Mouse (Mus musculus) forebrain, embryonic 16.5 days (tissue): ENCODE data around the gene Pdilt. TPM values are rescaled to one million over a fixed set of nuclear protein-coding genes. Genes with fewer than 3 reads are reported as not detected.
"Not testable (repeated sequence)": the region's sequence is repeated elsewhere in the genome, so short reads cannot be mapped to it uniquely, and the experiment has no call there.

ENCODE experiments used
- ATAC-seq: fragments of 200-750 bp; cut with Nextera tagmentation; 2 replicates; pipeline ENCODE4 v1.8.0; 2017; ENCODE audit warnings: mild to moderate bottlenecking, moderate library complexity
- H3K27ac ChIP-seq: fragments of 300-500 bp; sonication (generic); 2 replicates; pipeline ENCODE4 v1.5.1; 2014; ENCODE audit warnings: low read length, control low read depth
- H3K27me3 ChIP-seq: fragments of 300-500 bp; sonication (generic); replicated peaks from 2 replicates; pipeline ENCODE4 v1.6.1; 2014; ENCODE audit warnings: low read length; ENCODE audit not compliant: control insufficient read depth, insufficient read depth
- H3K36me3 ChIP-seq: fragments of 300-500 bp; sonication (generic); 2 replicates; pipeline ENCODE4 v1.6.1; 2014; ENCODE audit not compliant: control insufficient read depth, insufficient read depth
- H3K4me1 ChIP-seq: fragments of 300-500 bp; sonication (generic); replicated peaks from 2 replicates; pipeline ENCODE4 v1.6.1; 2014; ENCODE audit warnings: low read length; ENCODE audit not compliant: control insufficient read depth, insufficient read depth
- H3K4me2 ChIP-seq: fragments of 300-500 bp; sonication (generic); 2 replicates; pipeline ENCODE4 v1.6.1; 2014; ENCODE audit warnings: mild to moderate bottlenecking, low read length, control low read depth
- H3K4me3 ChIP-seq: fragments of 300-500 bp; sonication (generic); replicated peaks from 2 replicates; pipeline ENCODE4 v1.5.1; 2014; ENCODE audit warnings: mild to moderate bottlenecking, low read length, control low read depth
- H3K9ac ChIP-seq: fragments of 300-500 bp; sonication (generic); replicated peaks from 2 replicates; pipeline ENCODE4 v1.6.1; 2014; ENCODE audit warnings: low read depth, low read length, control low read depth
- H3K9me3 ChIP-seq: fragments of 300-500 bp; sonication (generic); 2 replicates; pipeline ENCODE4 v1.6.1; 2016; ENCODE audit warnings: low read length; ENCODE audit not compliant: control insufficient read depth
- WGBS: fragments of 180-500 bp; shearing (Covaris S2); extraction: QIAGEN DNeasy Blood & Tissue Kit; methylation state at CpG from one replicate; pipeline ENCODE4 v1.1.7; 2014; 5-methylcytosine and 5-hydroxymethylcytosine counted together
- polyA plus RNA-seq: library from polyadenylated mRNA; unstranded; fragments of >200 nt; fragmentation: Nextera tagmentation; extraction: Ambion mirVana; gene quantifications from 2 replicates; pipeline ENCODE4 v1.2.1, GENCODE M21; 2015

Pdilt gene
- polyA plus RNA-seq: not detected in 2 replicates

DNA sequence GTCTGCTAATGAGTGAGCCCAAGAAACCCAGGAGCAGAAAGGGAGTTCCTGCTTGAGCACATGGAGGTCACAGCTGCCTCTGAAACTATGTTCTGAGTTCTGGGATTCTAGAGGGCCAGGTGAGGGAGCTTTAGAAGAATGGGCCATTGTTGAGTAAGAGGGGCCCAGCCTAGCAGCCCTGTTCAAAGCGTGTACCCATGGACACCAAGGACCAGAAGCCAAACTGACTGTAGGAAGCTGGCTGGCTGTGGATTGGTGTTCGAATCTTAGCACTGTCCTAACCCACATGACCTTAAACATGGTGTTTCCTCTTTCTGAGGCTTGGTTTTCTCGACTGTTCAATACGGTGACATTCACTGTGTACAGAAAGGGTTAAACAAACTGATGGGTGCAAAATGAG is at the start of gene Pdilt:
Gene Pdilt (minus strand): TSS at position 101 of the 400 bp plus-strand sequence.
- no peak within 1 kb of the TSS for H3K27ac ChIP-seq
- WGBS: 73% methylated on average over 4 of the region's 4 CpGs
- no peak within 1 kb of the TSS for H3K4me3 ChIP-seq

DNA sequence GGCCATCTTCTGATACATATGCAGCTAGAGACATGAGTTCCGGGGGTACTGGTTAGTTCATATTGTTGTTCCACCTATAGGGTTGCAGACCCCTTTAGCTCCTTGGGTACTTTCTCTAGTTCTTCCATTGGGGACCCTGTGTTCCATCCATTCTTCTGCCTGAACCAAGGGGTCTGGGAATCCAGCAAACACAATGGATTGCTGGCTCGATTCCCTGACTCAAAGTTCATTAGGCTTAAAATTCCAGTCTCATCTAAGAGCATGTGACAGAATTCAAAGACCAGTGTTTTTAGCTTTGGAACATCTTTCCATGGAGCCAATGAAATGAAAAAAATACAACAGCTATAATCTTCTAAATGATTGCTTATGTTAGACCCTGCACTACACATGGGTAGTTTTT is 39.2 kb upstream of the Pdilt start:
- H3K4me2 ChIP-seq, H3K4me1 ChIP-seq, H3K9ac ChIP-seq, H3K9me3 ChIP-seq, ATAC-seq, H3K4me3 ChIP-seq, H3K36me3 ChIP-seq, H3K27me3 ChIP-seq, H3K27ac ChIP-seq: not testable (repeated sequence)
- 80% methylated on average over 2 of the region's 2 CpGs for WGBS

More for the DNA sequence above, at the start of gene Pdilt:
- Histone ChIP-seq H3K4me1 (peaks cover 10% of the 10 kb centered on the region), H3K9me3 (no peaks in the 10 kb centered on the region), H3K4me2 (no peak within 1 kb of the TSS), H3K36me3 (no peaks in the 10 kb centered on the region), H3K9ac (no peak within 1 kb of the TSS), H3K27me3 (no peaks in the 10 kb centered on the region)
- ATAC-seq: no peak

DNA sequence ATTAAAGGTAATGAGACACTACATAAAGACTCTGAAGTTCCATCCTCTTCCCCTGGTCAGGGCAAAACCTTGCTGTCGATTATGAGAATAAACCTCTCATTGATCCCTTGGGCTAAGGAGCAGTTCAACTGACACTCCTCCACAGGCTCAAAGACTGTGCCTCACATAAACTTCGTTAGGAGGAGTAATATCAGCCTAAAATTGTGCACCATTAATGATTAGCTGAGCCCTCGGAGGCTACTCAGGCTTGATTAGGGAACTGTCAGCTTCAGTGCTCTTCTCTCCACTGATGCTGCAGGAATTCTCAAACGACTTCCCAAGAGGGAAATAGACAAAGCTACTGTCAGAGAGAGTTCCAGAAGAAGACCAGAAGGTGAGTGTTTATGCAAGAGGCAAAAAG is 38.2 kb upstream of the Pdilt start:
- Histone ChIP-seq H3K4me2 (no peak overlapping the region), H3K36me3 (no peaks in the 10 kb centered on the region), H3K27me3 (no peaks in the 10 kb centered on the region), H3K27ac (no peak overlapping the region), H3K9me3 (no peaks in the 10 kb centered on the region), H3K4me1 (no peaks in the 10 kb centered on the region), H3K9ac (no peak overlapping the region), H3K4me3 (no peak overlapping the region)
- ATAC-seq: no peak
- 41% methylated on average over 4 of the region's 4 CpGs for WGBS

DNA sequence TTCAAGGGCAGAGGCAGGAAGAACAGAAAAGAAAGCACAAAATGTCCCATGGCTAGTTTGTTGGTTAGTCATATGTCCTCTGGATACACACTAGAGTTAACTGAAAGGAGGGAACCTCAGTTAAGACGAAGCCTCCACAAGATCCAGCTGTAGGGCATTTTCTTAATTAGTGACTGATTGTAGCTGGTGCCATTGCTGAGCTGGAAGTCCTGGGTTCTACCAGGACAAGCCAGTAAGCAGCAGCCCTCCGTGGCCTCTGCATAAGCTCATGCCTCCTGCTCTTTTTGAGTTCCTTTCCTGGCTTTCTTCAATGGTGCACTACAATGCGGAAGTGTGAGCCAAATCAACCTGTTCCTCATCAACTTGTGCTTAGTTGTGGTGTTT is 37.2 kb upstream of the Pdilt start:
- no peaks in the 10 kb centered on the region for H3K36me3 ChIP-seq
- H3K27me3 ChIP-seq: no peaks in the 10 kb centered on the region
- H3K9ac ChIP-seq: no peak overlapping the region
- no peaks in the 10 kb centered on the region for H3K9me3 ChIP-seq
- WGBS: 88% methylated on average over 3 of the region's 3 CpGs
- ATAC-seq: no peak
- H3K27ac ChIP-seq: no peak overlapping the region
- no peaks in the 10 kb centered on the region for H3K4me1 ChIP-seq
- H3K4me3 ChIP-seq: no peak overlapping the region
- H3K4me2 ChIP-seq: no peak overlapping the region

DNA sequence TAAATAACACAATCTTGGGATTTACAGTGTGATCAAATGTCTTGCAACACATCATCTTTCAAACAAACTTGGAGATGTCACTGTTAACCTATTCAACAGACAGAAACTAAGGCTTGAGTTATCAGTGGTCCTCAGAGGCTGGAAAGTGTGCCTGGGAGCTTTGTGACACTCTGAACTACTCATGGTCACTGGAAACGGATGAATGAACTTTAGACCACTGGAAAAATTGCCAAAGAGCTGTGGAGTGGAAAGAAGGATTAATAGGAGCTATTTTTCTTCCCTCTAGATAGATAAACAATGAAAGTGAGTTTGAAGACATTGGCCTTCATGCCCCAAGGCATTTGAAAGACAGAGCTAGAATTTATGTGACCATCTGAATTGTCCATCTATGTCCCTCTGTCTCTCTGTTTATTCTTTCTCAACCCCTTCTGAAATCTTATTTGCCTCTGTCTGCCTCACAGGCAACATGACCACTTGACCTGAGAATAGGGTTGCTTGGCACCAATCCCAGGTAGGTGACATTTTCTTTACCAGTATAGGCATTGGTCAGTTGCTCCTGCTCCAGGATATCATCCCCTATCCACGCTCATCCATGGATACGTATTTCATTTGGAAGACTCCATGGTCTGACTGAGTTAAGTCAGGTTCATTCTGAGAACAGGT is 36.6 kb upstream of the Pdilt start:
- H3K4me3 ChIP-seq: no peak overlapping the region
- no peaks in the 10 kb centered on the region for H3K4me1 ChIP-seq
- ATAC-seq: no peak
- WGBS: 86% methylated on average over 3 of the region's 3 CpGs
- no peak overlapping the region for H3K4me2 ChIP-seq
- H3K36me3 ChIP-seq: no peaks in the 10 kb centered on the region
- H3K27ac ChIP-seq: no peak overlapping the region
- no peaks in the 10 kb centered on the region for H3K27me3 ChIP-seq
- H3K9me3 ChIP-seq: no peaks in the 10 kb centered on the region
- H3K9ac ChIP-seq: no peak overlapping the region

DNA sequence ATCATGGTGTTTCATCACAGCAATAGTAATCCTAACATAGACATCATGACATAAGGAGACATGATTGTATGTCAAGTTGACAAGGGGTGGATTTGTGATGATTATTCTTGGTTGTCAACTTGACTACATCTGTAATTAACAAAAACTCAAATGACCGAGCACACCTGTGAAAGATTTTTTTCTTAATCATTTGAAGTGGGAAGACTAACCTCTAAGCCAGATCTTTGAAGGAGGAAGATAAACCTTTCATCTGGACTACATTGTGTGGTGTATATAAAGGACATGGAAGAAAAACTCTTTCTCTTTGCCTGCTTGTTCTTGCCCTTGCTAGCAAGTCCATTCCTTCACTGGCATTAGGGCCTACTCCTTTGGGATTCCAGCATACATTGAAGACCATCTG is 30.8 kb upstream of the Pdilt start, which contains the start of gene Acsm2:
Gene Acsm2 (plus strand): TSS at position 301 of the 400 bp plus-strand sequence.
- no peaks in the 10 kb centered on the region for H3K27me3 ChIP-seq
- H3K4me2 ChIP-seq: no peak within 1 kb of the TSS
- H3K9ac ChIP-seq: no peak within 1 kb of the TSS
- no peak for ATAC-seq
- WGBS: 90% methylated on average over 1 of the region's 1 CpGs
- H3K4me1 ChIP-seq: no peaks in the 10 kb centered on the region
- no peak within 1 kb of the TSS for H3K4me3 ChIP-seq
- no peaks in the 10 kb centered on the region for H3K36me3 ChIP-seq
- no peaks in the 10 kb centered on the region for H3K9me3 ChIP-seq
- no peak within 1 kb of the TSS for H3K27ac ChIP-seq

DNA sequence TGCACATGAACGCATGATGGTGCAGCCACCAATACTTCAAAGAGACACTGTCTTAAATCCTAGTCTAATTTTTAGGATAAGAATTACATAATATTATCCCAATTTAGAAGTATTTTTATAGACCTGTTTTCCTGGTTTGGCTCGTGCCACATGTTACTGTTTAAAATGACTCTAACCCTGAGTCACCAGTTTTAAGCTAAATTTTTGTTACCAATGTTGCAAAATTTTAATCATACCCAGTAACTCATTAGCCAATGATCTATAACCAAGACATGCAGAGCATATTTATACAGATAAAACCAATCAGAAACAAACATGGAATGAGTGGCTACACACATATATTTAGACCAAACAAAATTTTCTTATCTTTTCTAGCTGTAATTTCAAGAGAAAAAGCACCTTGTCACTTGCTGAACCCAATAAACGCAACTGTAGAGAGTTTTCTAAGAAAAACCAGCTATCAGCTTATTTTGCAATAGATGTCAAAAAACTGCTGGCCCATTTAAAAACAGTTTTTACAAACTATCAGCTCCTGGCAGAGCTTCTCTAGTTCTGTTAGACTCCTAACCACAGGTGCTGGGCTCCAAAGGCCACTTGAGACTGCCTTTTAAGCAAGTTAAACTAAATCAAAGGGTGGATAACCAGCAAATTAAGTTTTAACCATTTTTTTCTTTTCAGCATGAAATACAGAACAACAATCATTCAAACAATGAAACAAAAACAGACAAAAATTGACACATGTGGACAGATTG is 27.4 kb upstream of the Pdilt start:
- H3K4me2 ChIP-seq: no peak overlapping the region
- no peak overlapping the region for H3K4me3 ChIP-seq
- H3K27me3 ChIP-seq: no peaks in the 10 kb centered on the region
- no peak for ATAC-seq
- H3K4me1 ChIP-seq: no peaks in the 10 kb centered on the region
- H3K27ac ChIP-seq: no peak overlapping the region
- no peak overlapping the region for H3K9ac ChIP-seq
- H3K36me3 ChIP-seq: no peaks in the 10 kb centered on the region
- no peaks in the 10 kb centered on the region for H3K9me3 ChIP-seq
- WGBS: 85% methylated on average over 3 of the region's 3 CpGs

DNA sequence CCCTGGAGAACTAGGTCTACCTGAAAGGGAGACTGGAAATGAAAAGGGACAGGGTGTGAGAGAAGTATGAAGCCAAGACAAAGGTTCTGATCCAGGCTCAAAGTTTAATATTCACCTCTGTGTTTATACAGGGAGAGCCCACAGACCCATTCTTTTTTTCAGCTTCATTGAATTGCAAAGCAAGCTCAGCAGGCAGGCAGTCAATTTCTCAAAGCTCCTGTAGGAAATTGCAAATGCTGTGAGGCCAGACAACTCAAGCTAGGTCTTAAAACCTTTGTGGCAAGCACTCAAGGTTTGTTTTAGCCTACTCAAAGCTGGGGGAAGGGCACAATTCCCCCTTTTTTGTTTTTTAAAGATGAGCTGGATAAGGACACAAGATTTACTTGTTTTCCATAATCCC is 22.3 kb upstream of the Pdilt start:
- Histone ChIP-seq H3K4me1 (no peaks in the 10 kb centered on the region), H3K4me2 (no peak overlapping the region), H3K27ac (no peak overlapping the region), H3K36me3 (no peaks in the 10 kb centered on the region), H3K27me3 (no peaks in the 10 kb centered on the region), H3K9me3 (no peaks in the 10 kb centered on the region), H3K4me3 (no peak overlapping the region), H3K9ac (no peak overlapping the region)
- no peak for ATAC-seq

DNA sequence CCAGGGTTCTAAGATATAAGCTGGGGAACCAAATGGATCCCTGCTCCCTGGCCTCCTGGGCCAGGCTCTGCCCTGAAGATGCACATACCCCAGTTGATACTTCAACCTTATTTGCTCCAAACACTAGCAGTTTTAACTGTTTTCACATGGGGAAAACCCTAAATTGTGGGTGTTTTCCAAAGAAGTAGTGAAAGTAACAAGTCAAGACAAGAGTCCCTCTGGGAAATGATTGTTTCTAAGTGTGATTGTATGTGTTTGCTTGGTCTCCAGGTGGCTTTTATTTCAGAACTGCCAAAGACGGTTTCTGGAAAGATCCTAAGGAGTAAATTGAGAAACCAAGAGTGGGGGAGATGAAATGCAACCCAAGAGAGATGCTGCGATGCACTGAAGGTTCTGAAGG is 19.2 kb upstream of the Pdilt start:
- Histone ChIP-seq H3K4me2 (no peak overlapping the region), H3K4me1 (no peaks in the 10 kb centered on the region), H3K9ac (no peak overlapping the region), H3K27me3 (no peaks in the 10 kb centered on the region), H3K9me3 (no peaks in the 10 kb centered on the region), H3K36me3 (no peaks in the 10 kb centered on the region), H3K4me3 (no peak overlapping the region), H3K27ac (no peak overlapping the region)
- WGBS: 79% methylated on average over 2 of the region's 2 CpGs
- no peak for ATAC-seq
